Mouse (Mus musculus) naive thymus-derived CD4-positive, alpha-beta T cell, adult 5 months (primary cell): ENCODE results near the gene Olfr157. TPM values are rescaled to one million over a fixed set of nuclear protein-coding genes. Genes with fewer than 3 reads are reported as not detected.

Experiments
- polyA plus RNA-seq: library from polyadenylated mRNA; unstranded; fragments of 100-300 nt; shearing (Covaris generic); gene quantifications from one replicate; pipeline ENCODE4 v1.2.1, GENCODE M21; 2017

Gene Olfr157
- 0.06 TPM for polyA plus RNA-seq

GRCm38 (mm10) chr4:43840101-43840500 lies at the start of gene Olfr157:
Gene Olfr157, minus strand, starts transcription at chr4:43840201.

GRCm38 (mm10) chr4:43875160-43875918 lies 35.3 kb upstream of the Olfr157 start, which contains the start of gene Reck:
Gene Reck, plus strand, starts transcription at chr4:43875530.

GRCm38 (mm10) chr4:43851265-43851664 lies 11.3 kb upstream of the Olfr157 start, which contains the start of gene Olfr155:
Gene Olfr155, plus strand, starts transcription at chr4:43851565.

GRCm38 (mm10) chr4:43823845-43824337 lies 16.1 kb downstream of the Olfr157 start, which contains the start of gene Olfr156:
Gene Olfr156, minus strand, starts transcription at chr4:43823895.

Other genes starting within 250 kb of the Olfr157 start
- gene Npr2, start 208.3 kb downstream of the Olfr157 start, polyA plus RNA-seq = not detected
- not detected for gene Spag8, start 186.6 kb downstream of the Olfr157 start, polyA plus RNA-seq
- 37.8 TPM for gene Hint2, start 183.7 kb downstream of the Olfr157 start, polyA plus RNA-seq
- gene Tmem8b, start 171.2 kb downstream of the Olfr157 start, polyA plus RNA-seq = 1.2 TPM
- 0.96 TPM for gene Fam221b, start 171.1 kb downstream of the Olfr157 start, polyA plus RNA-seq
- not detected for gene Olfr70, start 139.4 kb downstream of the Olfr157 start, polyA plus RNA-seq
- not detected for gene Olfr71, start 129.9 kb downstream of the Olfr157 start, polyA plus RNA-seq
- gene Hrct1, start 113.0 kb downstream of the Olfr157 start, polyA plus RNA-seq = not detected
- not detected for gene Spaar, start 110.2 kb downstream of the Olfr157 start, polyA plus RNA-seq
- gene Olfr159, start 69.2 kb downstream of the Olfr157 start, polyA plus RNA-seq = not detected
- not detected for gene Olfr156, start 16.3 kb downstream of the Olfr157 start, polyA plus RNA-seq
- not detected for gene Olfr155, start 11.4 kb upstream of the Olfr157 start, polyA plus RNA-seq
- 3.4 TPM for gene Reck, start 35.3 kb upstream of the Olfr157 start, polyA plus RNA-seq
- 59.7 TPM for gene Glipr2, start 117.2 kb upstream of the Olfr157 start, polyA plus RNA-seq
- not detected for gene Ccin, start 143.3 kb upstream of the Olfr157 start, polyA plus RNA-seq
- gene Clta, start 164.3 kb upstream of the Olfr157 start, polyA plus RNA-seq = 201 TPM
- 36.2 TPM for gene Gne, start 244.0 kb upstream of the Olfr157 start, polyA plus RNA-seq